Mouse (Mus musculus) testis, postnatal 10 days (tissue): ENCODE results near the gene Lrp6.

Experiments used
- DNase-seq: peaks from one replicate; pipeline ENCODE4 v3.0.0; 2021; ENCODE audit warnings: low spot score

The Lrp6 gene

DNA sequence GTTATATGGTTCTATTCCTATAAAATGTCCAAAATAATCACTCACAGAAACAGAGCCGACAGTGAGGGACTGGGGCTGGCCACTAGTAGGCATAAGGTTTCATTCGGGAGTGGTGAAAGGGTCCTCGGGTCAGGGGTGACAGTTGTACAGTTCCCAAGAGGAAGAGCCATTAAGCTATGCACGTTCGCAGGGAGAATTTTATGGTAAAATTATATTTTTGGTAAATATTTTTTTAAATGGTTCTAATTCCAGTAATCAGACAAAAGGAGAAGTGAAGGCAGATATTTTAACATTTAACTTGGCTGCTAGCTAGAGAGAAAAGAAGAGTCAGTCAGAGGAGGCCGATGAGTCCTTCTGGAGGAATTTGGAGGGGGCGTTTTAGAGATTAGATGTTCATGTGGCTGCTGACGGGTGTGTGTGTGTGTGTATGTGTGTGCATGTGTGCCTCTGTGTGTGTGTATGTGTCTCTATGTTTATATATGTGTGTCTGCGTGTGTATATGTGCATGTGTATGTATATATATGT lies 131.8 kb downstream of the Lrp6 start:
- DNase-seq = no peak

GRCm38 (mm10) chr6:134434044-134434443 lies 132.7 kb downstream of the Lrp6 start:
- DNase-seq = no peak

DNA sequence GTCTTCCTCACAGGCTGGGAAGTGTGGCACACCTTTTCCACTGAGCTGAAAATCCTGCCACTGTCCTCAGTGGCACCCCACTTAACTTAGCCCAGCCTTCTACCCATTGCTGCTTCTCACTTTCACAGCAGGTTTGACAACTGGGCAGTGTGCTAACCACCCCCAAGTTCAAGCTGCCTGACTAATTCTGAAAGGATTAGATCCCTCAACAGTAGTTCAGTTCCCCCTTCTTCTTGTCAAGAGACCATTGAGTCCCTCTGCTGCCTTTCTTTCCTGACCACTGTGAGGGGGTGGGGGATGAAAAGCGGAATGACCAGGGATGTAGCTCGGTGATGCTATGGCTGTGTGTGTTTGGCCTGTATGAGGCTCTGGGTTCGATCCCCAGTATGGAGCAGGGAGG lies 133.5 kb downstream of the Lrp6 start:
- DNase-seq = no peak

DNA sequence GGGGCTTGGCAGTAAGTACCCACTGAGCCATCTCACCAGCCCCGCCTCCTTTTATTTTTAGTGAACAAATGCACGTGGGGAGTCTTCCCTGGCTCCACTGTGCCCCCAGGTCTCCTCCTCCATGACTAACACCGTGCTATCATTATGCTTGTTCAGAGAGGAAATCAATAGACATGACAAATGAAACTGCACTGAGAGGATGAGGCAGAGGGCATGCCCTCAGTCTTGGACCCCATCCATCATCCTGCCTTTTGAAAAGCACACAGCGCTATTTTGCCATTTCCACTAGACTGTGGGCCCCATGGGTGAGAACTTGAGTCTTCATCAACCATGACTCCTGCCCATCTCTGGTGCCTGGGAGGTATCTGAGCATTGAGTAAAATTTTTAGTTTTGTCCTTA lies 135.2 kb downstream of the Lrp6 start:
- no peak for DNase-seq

DNA sequence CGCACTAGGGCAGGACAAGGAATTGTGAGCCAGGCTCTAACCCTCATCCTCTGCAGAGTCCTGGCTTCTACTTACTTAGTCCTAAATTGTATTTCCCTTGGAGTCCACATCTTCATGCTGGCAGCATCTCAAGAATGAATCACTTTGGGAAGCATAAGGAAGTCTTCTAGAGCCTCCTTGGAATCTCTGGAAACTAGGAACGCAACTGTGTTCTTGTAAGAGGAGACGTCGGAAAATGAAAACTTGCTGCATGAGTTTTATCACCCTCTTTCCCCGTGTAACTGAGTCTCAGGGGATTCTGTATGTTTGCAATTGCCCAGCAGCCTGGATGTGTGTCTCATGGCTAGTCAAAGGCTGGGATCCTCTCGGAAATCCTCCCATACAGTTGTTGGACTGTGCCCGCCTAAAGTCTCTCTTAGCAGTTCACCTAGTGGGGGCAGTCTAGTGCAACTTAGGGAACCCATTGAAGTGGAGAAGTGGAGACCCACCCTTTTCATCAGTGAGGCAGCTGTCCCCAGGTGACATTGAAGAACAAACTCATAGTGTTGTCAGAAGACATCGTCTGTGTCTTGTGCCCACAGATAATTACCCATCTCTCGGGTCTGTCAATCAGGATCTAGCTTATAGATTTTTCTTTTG lies 136.5 kb downstream of the Lrp6 start:
- DNase-seq = no peak

- DNase-seq = no peak
Observed at GRCm38 (mm10) chr6:134428455-134428854, 138.3 kb downstream of the Lrp6 start.

- no peak for DNase-seq
Observed at GRCm38 (mm10) chr6:134427165-134427564, 139.6 kb downstream of the Lrp6 start.

DNA sequence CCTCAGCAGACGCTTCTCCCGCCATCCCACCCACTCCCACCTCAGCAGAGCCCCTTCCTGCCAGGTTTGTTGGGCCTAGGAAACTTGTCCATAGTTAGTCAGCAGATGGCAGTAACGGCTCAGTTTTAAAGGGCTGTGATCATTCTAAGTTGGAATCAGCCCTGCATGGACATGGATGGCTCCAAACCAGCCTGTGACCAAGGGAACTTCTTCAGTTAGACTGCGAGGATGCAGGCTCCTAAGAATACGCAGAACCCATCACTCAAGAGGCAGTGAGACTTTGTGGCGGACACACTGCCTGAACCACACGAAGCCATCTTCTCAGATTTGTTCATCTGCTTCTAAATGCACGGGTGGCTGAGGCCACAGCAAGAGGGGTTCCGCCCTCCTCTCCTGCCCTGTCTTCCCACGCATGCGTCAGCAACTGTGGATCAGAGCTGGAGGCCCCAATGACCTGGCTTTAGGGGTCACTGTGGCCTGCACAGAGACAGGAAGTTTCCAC lies 141.5 kb downstream of the Lrp6 start:
- peak; percentile 58 for DNase-seq

GRCm38 (mm10) chr6:134421921-134422320 lies 144.8 kb downstream of the Lrp6 start:
- no peak for DNase-seq

- no peak for DNase-seq
Observed at GRCm38 (mm10) chr6:134420375-134420774, 146.4 kb downstream of the Lrp6 start.

GRCm38 (mm10) chr6:134417886-134418285 lies 148.9 kb downstream of the Lrp6 start:
- no peak for DNase-seq

- DNase-seq = no peak
Observed at GRCm38 (mm10) chr6:134416556-134417105, 150.1 kb downstream of the Lrp6 start.

GRCm38 (mm10) chr6:134414532-134414883 lies 152.3 kb downstream of the Lrp6 start:
- no peak for DNase-seq

DNA sequence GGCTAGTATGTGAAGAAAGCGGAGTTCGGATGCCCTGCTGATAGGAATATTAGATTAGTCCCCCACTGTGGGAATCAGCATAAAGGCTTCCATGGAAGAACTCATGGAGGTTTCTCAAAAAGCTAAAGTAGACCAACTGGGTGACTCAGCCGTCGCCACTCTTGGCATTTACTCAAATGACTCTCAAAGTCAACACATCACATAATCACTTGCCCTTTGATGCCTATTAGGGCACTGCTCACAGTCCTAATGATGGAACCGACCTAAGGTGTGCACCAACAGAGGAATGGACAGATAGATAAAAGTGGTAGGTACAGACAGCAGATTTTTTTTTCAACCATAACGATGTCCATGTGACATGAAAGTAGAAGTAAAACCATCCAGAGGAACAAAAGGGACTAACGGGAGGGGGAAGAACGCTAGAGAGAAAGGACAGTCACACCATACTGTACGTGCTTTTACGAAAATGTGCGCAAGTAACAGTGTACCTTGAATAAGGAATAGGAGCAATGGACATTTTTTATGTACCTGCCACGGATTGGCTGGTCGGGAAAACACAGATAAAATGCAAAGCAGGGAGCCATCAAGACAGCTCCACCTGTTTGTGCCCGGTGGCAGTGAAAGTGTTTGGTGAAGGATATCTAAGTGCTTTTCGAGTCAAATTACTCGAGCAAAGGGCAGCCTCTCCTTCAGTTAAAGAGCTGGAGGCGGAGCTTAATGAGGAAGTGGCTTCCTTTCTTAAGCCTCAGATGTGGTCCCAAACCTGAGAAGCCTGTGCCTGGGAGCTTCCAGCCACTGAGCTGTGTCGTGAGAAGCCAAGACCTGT lies 152.8 kb downstream of the Lrp6 start:
- DNase-seq = no peak

DNA sequence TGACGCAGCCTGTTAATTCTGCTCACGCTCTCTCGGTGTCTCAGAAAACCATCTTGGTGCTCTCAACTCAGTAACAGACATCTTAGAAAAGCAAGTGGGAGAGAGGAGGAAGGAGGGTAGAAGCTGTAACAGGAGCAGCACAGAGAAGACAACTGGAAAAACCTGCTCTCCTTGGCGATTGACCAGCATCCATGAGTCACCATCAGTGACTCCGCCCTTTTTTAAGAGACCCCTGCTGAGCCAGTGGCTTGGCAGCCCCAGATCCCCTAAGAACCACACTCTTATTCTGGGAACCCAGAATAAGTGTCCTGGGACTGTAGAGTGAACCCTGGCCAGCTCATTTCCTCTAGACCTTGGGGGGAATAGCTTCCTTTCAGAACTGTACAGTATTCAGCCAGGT lies 159.5 kb downstream of the Lrp6 start:
- DNase-seq = no peak

DNA sequence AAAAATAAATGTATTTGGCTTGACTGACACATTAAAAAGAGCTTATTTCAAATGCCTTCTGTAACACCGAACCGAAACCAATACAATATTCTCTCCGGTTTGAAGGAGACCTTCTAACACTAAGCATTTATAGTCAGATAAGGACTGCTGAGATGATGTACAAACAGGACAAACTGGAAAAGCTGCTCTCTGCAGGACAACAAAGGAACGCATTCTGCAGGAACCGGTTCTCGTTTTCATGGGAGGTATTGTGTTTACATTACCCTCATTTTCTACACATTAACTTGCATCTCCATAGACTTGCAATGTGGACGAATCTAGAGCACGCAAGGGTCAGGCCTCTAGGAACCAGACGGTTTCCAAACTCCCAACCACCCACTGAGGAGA lies 163.1 kb downstream of the Lrp6 start:
- DNase-seq = no peak

DNA sequence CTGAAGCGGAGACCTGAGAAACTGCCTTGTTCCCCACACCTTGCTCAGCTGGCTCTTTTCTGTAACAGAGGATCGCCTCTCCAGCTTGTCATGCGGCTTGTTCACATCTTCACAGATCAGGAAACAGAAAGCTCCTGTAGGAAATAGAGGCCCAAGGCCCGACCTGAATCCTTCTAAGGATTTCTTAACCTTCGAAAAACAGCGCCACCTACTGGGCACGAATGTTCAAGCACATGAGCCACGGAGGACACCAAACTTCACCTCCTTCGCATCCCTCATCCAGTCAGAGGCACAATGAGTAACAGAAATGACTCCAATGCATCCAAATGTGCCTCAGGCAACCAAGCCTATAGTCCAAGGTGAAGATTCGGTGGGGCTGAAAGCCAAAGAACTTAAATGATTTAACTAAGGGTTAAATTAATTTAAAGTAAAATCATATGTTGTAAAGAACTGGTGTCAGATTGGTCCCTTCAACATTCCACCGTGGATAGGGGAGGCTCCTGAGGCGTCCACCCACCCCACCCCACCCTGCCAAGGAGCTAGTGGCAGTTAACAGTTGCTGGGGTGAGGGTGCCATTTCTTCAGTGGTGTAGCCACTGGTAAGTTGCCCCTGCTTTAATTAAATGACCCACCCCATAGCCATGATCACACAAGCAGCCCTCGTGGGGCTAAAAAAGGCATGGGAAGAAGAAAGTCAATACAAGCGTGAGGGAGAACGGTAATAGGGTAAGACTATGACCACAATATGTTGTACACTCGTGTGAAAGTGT lies 163.7 kb downstream of the Lrp6 start:
- DNase-seq = peak; percentile 88
